Mouse (Mus musculus): ENCODE results near the gene Picalm. TPM values are rescaled to one million over a fixed set of nuclear protein-coding genes. Genes with fewer than 3 reads are reported as not detected.

Gene Picalm
- polyA plus RNA-seq, 1 experiment: 40.3 TPM

GRCm38 (mm10) chr7:90100614-90101160 is 29.3 kb upstream of the Picalm start:
- no peaks in the 10 kb centered on the region for H3K36me3 ChIP-seq (ENCODE audit: control insufficient read depth, insufficient read depth, low read length)
- WGBS: 97% methylated on average over 3 of the region's 3 CpGs
- H3K27ac ChIP-seq (ENCODE audit: insufficient read depth, low read length): no peak overlapping the region
- H3K4me3 ChIP-seq (ENCODE audit: extremely low read depth, insufficient read depth, insufficient read length): no peak overlapping the region
- TF ChIP-seq CTCF (IDR thresholded peaks at IDR 0.05; ENCODE audit: extremely low read depth, insufficient read depth, insufficient read length, insufficient replicate concordance) (no peak), POLR2A (IDR thresholded peaks at IDR 0.05; ENCODE audit: low read depth, low read length) (no peak)
- no peaks in the 10 kb centered on the region for H3K27me3 ChIP-seq (ENCODE audit: control insufficient read depth, insufficient read depth, low read length)
- DNase-seq (ENCODE audit: low read depth in 1 of 2, low spot score in 2 of 2): no peak
- no peaks in the 10 kb centered on the region for H3K4me1 ChIP-seq (ENCODE audit: control insufficient read depth, insufficient read depth, insufficient read length)

GRCm38 (mm10) chr7:90116100-90116499 is 13.9 kb upstream of the Picalm start:
- WGBS: 97% methylated on average over 2 of the region's 2 CpGs
- Histone ChIP-seq H3K4me1 (ENCODE audit: control insufficient read depth, insufficient read depth, insufficient read length) (no peaks in the 10 kb centered on the region), H3K4me3 (ENCODE audit: extremely low read depth, insufficient read depth, insufficient read length) (no peak overlapping the region), H3K36me3 (ENCODE audit: control insufficient read depth, insufficient read depth, low read length) (no peaks in the 10 kb centered on the region), H3K27me3 (ENCODE audit: control insufficient read depth, insufficient read depth, low read length) (no peaks in the 10 kb centered on the region), H3K27ac (ENCODE audit: insufficient read depth, low read length) (no peak overlapping the region)
- DNase-seq (ENCODE audit: low read depth in 1 of 2, low spot score in 2 of 2): no peak
- TF ChIP-seq POLR2A (IDR thresholded peaks at IDR 0.05; ENCODE audit: low read depth, low read length): no peak
- no peak for TF ChIP-seq CTCF (IDR thresholded peaks at IDR 0.05; ENCODE audit: extremely low read depth, insufficient read depth, insufficient read length, insufficient replicate concordance)

GRCm38 (mm10) chr7:90120106-90120505 is 9.9 kb upstream of the Picalm start:
- no peak for DNase-seq (ENCODE audit: low read depth in 1 of 2, low spot score in 2 of 2)
- WGBS: 81% methylated on average over 4 of the region's 4 CpGs
- Histone ChIP-seq H3K4me1 (ENCODE audit: control insufficient read depth, insufficient read depth, insufficient read length) (no peaks in the 10 kb centered on the region), H3K27me3 (ENCODE audit: control insufficient read depth, insufficient read depth, low read length) (no peaks in the 10 kb centered on the region), H3K27ac (ENCODE audit: insufficient read depth, low read length) (no peak overlapping the region), H3K36me3 (ENCODE audit: control insufficient read depth, insufficient read depth, low read length) (no peaks in the 10 kb centered on the region), H3K4me3 (ENCODE audit: extremely low read depth, insufficient read depth, insufficient read length) (no peak overlapping the region)
- no peak for TF ChIP-seq CTCF (IDR thresholded peaks at IDR 0.05; ENCODE audit: extremely low read depth, insufficient read depth, insufficient read length, insufficient replicate concordance)
- no peak for TF ChIP-seq POLR2A (IDR thresholded peaks at IDR 0.05; ENCODE audit: low read depth, low read length)

- H3K4me3 ChIP-seq (ENCODE audit: extremely low read depth, insufficient read depth, insufficient read length): no peak overlapping the region
- H3K27ac ChIP-seq (ENCODE audit: insufficient read depth, low read length): no peak overlapping the region
- WGBS: 81% methylated on average over 5 of the region's 5 CpGs
- H3K27me3 ChIP-seq (ENCODE audit: control insufficient read depth, insufficient read depth, low read length): no peaks in the 10 kb centered on the region
- H3K4me1 ChIP-seq (ENCODE audit: control insufficient read depth, insufficient read depth, insufficient read length): no peaks in the 10 kb centered on the region
- no peak for DNase-seq (ENCODE audit: low read depth in 1 of 2, low spot score in 2 of 2)
- no peak for TF ChIP-seq POLR2A (IDR thresholded peaks at IDR 0.05; ENCODE audit: low read depth, low read length)
- TF ChIP-seq CTCF (IDR thresholded peaks at IDR 0.05; ENCODE audit: extremely low read depth, insufficient read depth, insufficient read length, insufficient replicate concordance): no peak
- no peaks in the 10 kb centered on the region for H3K36me3 ChIP-seq (ENCODE audit: control insufficient read depth, insufficient read depth, low read length)
Observed at GRCm38 (mm10) chr7:90124991-90125390, 5.0 kb upstream of the Picalm start.

GRCm38 (mm10) chr7:90128631-90129200 is 1.3 kb upstream of the Picalm start:
- Histone ChIP-seq H3K36me3 (ENCODE audit: control insufficient read depth, insufficient read depth, low read length) (no peaks in the 10 kb centered on the region), H3K27me3 (ENCODE audit: control insufficient read depth, insufficient read depth, low read length) (no peaks in the 10 kb centered on the region), H3K4me3 (ENCODE audit: extremely low read depth, insufficient read depth, insufficient read length) (no peak overlapping the region), H3K27ac (ENCODE audit: insufficient read depth, low read length) (peak overlapping the region; percentile 98), H3K4me1 (ENCODE audit: control insufficient read depth, insufficient read depth, insufficient read length) (no peaks in the 10 kb centered on the region; the same call in 1 of the 2 replicates)
- DNase-seq (ENCODE audit: low read depth in 1 of 2, low spot score in 2 of 2): no peak
- TF ChIP-seq CTCF (IDR thresholded peaks at IDR 0.05; ENCODE audit: extremely low read depth, insufficient read depth, insufficient read length, insufficient replicate concordance): no peak
- WGBS: 75% methylated on average over 8 of the region's 8 CpGs

- H3K36me3 ChIP-seq (ENCODE audit: control insufficient read depth, insufficient read depth, low read length): no peaks in the 10 kb centered on the region
- H3K27me3 ChIP-seq (ENCODE audit: control insufficient read depth, insufficient read depth, low read length): no peaks in the 10 kb centered on the region
- peak overlapping the region; percentile 98 for H3K27ac ChIP-seq (ENCODE audit: insufficient read depth, low read length)
- DNase-seq (ENCODE audit: low read depth in 1 of 2, low spot score in 2 of 2): peak; percentile 53 to 89
- TF ChIP-seq CTCF (IDR thresholded peaks at IDR 0.05; ENCODE audit: extremely low read depth, insufficient read depth, insufficient read length, insufficient replicate concordance) (no peak), POLR2A (IDR thresholded peaks at IDR 0.05; ENCODE audit: low read depth, low read length) (peak; percentile 43; the same call in 1 of the 2 replicates)
- H3K4me1 ChIP-seq (ENCODE audit: control insufficient read depth, insufficient read depth, insufficient read length): no peaks in the 10 kb centered on the region; the same call in 1 of the 2 replicates
- under 1% methylated on average over 12 of the region's 12 CpGs for WGBS
- peak overlapping the region; percentile 67 for H3K4me3 ChIP-seq (ENCODE audit: extremely low read depth, insufficient read depth, insufficient read length)
Observed at GRCm38 (mm10) chr7:90129271-90129731, 712 bp upstream of the Picalm start.

All from spleen, adult 2 months (tissue).